Mouse (Mus musculus): ENCODE results near the gene Gpkow.
"Not testable (repeated sequence)": the region's sequence is repeated elsewhere in the genome, so short reads cannot be mapped to it uniquely, and the experiment has no call there.

Gene Gpkow

DNA sequence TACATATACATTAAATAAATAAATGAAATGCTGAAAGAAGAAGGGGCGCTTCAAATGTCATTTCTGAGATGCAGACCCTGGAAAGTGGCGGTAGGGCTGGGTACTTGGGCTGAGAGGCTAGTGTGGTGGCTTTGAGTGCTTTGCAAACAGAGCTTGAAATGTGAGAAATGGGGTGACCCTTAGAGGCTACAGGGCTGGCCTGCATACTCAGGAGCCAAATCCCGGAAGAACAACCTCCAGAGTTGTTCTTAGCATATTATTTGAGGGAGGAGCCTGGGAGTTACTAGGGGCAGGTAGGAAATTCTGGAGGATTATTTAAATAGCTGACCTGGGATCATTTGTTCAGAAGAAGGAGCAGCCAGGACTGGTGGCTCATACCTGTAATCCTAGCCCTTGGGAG lies 6.4 kb upstream of the Gpkow start:
- no peak for DNase-seq

GRCm38 (mm10) chrX:7692862-7693261 lies 4.1 kb upstream of the Gpkow start:
- DNase-seq: no peak

GRCm38 (mm10) chrX:7696520-7696919 lies 411 bp upstream of the Gpkow start:
- no peak for DNase-seq

GRCm38 (mm10) chrX:7713764-7714134 lies 16.8 kb downstream of the Gpkow start:
- not testable (repeated sequence) for DNase-seq

DNA sequence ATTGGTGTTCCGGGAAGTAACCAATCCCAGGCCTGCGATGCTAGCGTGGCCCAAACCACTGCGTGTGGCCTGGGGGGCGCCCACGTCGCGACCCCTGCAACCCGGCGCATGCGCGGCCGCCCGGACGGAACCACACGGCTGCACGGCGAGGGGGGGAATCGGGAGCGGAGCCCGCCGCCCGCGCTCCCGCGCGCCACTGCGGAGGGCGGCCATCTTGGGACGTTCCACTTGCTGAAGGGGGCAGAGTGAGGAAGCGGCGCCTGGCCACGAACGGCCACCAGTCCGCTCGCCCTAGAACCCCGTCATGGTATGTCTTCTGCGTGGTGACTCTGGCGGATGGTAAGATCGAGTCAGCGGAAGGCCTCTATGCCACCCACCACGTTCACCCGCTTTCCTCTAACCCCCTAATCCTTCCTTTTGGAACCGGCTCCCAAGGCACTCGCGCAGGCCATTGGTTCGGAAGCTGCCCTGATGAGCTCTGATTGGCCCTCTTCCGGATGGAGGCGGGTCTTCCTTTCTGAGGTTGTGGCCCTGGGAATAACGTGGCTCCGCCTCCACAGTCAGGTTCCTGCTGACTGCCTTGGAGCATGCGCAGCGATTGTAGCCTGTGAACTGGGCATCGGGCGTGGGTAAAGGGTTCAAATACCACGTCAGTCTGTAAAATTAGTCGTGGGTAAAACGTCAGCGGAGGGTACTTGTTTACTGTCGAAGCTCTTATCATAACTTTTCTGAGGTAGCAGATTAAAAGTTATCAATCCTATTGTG lies 17.4 kb downstream of the Gpkow start, which contains the start of gene Wdr45:
Gene Wdr45, plus strand, starts transcription at position 199 of the 765 bp plus-strand sequence.
- DNase-seq: peak; percentile 93

- DNase-seq: not testable (repeated sequence)
Measured at GRCm38 (mm10) chrX:7716058-7716457, 19.1 kb downstream of the Gpkow start.

GRCm38 (mm10) chrX:7721514-7722281 lies 24.8 kb downstream of the Gpkow start, which contains the start of gene Gm45208:
Gm45208 (plus strand) TSS chrX:7722245.
- DNase-seq: peak; percentile 82

DNA sequence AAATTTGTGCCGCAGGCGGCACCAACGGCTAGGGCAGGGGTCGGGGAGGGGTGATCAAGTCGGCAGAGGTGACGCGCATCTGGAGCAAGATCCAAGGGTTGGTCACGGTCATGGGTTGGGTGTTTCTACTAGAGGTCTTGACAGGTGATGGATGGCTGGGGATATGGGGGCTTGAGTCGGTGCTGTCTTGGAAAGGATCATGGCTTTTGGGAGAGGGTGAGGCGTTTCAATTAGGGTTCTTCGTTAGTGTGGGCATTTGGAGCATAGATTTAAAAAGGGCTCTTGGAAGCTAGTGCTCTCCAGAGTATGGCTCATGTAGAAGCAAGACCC lies 25.3 kb downstream of the Gpkow start:
- DNase-seq: no peak

DNA sequence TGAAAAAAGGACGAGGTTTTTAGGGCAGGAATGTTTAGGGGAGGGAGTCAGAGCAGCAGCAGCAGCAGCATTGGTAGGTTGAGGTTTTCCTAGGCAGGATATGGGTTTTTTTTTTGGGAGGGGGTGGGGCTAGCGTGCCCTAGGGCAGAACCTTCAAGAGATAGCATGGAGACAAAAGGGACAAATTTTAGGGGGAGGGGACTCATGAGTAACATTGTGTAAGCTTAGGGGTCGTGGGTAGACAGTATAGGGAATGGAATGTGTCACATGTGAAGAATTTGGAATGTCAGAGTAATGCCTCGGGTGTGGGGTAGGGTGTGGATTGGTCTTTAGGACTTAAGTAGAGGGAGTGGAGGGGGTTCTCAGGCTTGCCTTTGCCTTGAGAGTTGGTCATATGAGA lies 25.8 kb downstream of the Gpkow start:
- no peak for DNase-seq

DNA sequence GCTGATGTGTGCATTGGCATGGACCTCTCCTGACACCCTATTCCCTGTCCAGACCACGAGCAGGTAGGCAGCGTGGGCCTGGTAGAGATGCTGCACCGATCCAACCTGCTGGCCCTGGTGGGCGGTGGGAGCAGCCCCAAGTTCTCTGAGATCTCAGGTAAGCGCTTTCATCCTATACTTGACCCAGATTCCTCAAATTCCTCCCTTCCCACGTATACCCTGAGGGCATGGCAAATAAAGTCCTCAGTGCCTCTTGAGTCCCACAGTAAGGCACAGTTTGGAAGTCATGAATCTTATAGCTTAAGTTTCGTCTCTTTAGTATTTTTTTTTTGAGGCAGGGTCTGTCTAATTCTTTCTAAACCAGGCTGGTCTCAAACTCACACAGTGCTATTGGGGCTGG lies 27.2 kb downstream of the Gpkow start:
- no peak for DNase-seq

DNA sequence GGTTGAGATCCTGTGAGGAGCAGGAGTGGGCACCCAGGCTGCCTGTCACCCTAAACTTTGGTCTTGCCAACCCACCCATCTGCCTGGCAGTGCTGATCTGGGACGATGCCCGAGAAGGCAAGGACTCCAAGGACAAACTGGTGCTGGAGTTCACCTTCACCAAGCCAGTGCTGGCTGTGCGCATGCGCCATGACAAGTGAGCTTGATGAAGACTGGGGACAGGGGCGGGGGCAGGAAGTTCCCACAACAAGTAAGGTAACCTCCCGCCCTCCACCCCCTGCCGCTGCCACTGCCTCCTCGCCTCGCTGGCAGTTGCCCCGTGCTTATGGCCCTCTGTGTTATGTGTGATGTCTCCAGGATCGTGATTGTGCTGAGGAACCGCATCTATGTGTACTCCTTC lies 28.9 kb downstream of the Gpkow start:
- no peak for DNase-seq

DNA sequence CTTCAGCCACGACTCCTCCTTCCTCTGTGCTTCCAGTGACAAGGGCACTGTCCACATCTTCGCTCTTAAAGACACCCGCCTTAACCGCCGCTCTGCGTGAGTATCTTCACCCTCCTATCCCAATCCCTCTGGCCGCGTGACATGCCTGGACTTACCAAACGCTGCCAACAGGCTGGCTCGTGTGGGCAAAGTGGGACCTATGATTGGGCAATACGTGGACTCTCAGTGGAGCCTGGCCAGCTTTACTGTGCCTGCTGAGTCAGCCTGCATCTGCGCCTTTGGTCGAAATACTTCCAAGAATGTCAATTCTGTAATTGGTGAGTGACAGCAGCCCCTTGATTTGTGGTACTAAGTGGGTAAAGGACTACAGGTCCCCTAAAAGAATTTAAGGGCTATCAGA lies 30.2 kb downstream of the Gpkow start:
- no peak for DNase-seq

GRCm38 (mm10) chrX:7728215-7728921 lies 31.4 kb downstream of the Gpkow start, which contains the start of gene Praf2:
Praf2 (plus strand) TSS chrX:7728439.
- DNase-seq: peak; percentile 89

GRCm38 (mm10) chrX:7728922-7729265 lies 32.0 kb downstream of the Gpkow start:
- no peak for DNase-seq

DNA sequence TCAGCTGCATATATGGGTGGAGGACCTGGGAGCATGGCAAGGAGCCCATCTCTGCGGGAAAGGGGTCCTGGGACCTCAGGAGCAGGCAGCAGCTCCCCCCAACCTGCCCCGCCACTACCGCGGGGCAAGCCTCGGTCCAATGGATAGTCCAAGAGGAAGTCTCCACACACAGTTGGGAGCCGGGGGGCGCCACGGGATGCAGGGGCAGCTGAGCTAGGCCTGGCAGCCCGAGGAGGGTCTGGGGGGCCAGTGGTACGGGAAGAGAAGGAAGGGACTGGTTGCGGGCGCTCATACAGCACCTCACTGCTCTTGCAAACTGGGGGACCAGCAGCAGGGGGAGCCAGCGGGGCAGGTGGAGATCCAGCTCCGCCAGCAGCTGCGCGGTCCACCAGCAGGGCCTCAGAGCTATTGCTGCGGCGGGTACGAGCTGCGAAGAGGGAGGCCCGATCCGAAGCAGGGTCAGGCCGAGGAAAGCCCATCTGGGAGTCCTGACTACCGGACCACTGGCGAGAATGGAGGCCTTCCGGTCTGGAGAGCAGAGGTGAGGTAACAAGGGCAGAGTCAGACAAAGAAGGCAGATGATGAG lies 36.7 kb downstream of the Gpkow start:
- DNase-seq: peak; percentile 63

- no peak for DNase-seq
Measured at GRCm38 (mm10) chrX:7739336-7740081, 42.6 kb downstream of the Gpkow start.

DNA sequence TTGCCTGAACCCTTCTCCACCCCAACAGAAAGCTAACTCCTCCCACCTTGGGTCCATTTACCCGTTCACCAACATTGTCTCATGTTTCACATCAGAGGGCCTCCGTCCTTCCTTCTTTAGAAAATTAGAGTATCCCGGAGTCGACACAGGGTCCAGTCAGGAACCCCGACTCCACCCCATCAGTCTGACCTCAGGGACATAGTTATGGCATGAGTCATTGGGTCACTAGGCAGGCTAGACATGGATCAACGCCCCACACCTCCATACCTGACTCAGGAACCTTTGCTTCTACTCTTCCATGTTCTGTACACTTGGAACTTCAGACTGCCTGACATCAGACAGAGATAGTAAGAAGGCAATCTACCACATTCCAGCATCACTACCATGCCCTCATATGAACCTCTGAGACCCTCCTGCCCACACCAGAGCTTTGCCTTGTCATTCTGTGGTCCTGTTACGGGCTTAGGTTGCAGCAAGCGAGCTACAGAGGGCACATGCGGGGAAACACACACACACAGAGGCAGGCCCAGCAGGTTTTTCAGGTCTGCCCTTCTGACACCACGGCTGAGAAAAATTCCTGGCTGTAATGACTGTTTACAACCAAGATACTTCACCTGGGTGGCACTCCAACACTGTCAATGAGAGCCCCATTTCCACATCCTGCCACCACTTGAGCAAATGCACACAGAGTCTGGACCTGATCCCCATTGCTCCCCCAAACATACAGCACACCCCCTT lies 43.3 kb downstream of the Gpkow start:
- DNase-seq: no peak

DNA sequence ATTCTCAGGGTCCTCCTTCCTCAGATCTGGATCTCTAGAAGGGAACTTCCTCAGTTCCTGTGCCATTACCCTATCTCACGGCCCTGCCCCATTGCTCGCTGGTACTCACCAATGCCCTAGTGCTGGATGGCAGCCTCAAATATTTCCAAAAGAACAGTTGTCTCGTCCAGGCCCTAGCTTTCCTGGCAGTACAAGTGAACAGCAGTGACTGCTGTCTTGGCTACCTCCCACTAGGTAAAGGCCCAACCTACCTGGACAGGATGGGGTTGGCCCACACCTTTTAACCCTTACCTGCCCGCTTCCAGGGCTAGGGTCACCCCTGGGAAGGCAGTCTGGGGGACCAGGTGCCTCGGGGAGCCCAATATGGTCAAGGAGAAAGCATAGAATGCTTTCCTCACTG lies 44.2 kb downstream of the Gpkow start:
- no peak for DNase-seq

DNA sequence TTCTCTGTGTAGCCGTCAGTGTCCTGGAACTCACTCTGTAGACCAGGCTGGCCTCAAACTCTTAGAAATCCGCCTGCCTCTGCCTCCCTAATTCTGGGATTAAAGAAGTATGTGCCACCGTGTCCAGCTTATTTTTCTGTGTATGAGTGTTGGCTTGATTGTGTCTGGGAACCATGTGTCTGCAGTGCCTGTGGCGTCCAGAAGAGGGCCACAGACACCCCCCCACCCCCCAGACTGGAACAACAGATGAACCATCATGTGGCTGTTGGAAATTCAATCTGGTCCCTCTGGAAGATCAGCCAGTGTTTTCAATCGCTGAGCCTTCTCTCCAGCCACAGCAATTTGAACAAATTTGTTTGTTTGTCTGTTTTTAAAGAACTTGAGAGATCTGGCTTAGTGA lies 46.5 kb downstream of the Gpkow start:
- no peak for DNase-seq

- DNase-seq: no peak
Measured at GRCm38 (mm10) chrX:7744940-7745339, 48.0 kb downstream of the Gpkow start.

- no peak for DNase-seq
Measured at GRCm38 (mm10) chrX:7745429-7745828, 48.5 kb downstream of the Gpkow start.

All from embryo, embryonic 11 days (tissue).